Mouse (Mus musculus): ENCODE data around the gene Cav1. TPM values are rescaled to one million over a fixed set of nuclear protein-coding genes. Genes with fewer than 3 reads are reported as not detected.

The Cav1 gene
- total RNA-seq, 2 experiments from 2014 or later: 18.7 to 24.5 TPM

GRCm38 (mm10) chr6:17317944-17318343 lies 11.8 kb downstream of the Cav1 start:
- no peak for DNase-seq

GRCm38 (mm10) chr6:17321976-17322375 lies 15.8 kb downstream of the Cav1 start:
- no peak for DNase-seq

GRCm38 (mm10) chr6:17327216-17327615 lies 21.1 kb downstream of the Cav1 start:
- DNase-seq: no peak

GRCm38 (mm10) chr6:17329801-17330200 lies 23.7 kb downstream of the Cav1 start:
- no peak for DNase-seq

- no peak for DNase-seq
Measured at GRCm38 (mm10) chr6:17337724-17338123, 31.6 kb downstream of the Cav1 start.

GRCm38 (mm10) chr6:17340406-17340805 lies 34.3 kb downstream of the Cav1 start:
- no peak for DNase-seq

- DNase-seq: no peak
Measured at GRCm38 (mm10) chr6:17348011-17348410, 41.9 kb downstream of the Cav1 start.

- DNase-seq: no peak
Measured at GRCm38 (mm10) chr6:17350803-17351202, 44.7 kb downstream of the Cav1 start.

GRCm38 (mm10) chr6:17358896-17359690 lies 53.0 kb downstream of the Cav1 start:
- peak in 1 of 2 experiments; percentile 20 for DNase-seq

GRCm38 (mm10) chr6:17362771-17363170 lies 56.6 kb downstream of the Cav1 start:
- no peak for DNase-seq

- DNase-seq: no peak
Measured at GRCm38 (mm10) chr6:17363446-17364179, 57.5 kb downstream of the Cav1 start.

GRCm38 (mm10) chr6:17374326-17374725 lies 68.2 kb downstream of the Cav1 start:
- DNase-seq: no peak

- no peak for DNase-seq
Measured at GRCm38 (mm10) chr6:17377371-17377770, 71.2 kb downstream of the Cav1 start.

- no peak for DNase-seq
Measured at GRCm38 (mm10) chr6:17380102-17380501, 74.0 kb downstream of the Cav1 start.

- no peak for DNase-seq
Measured at GRCm38 (mm10) chr6:17381690-17382089, 75.6 kb downstream of the Cav1 start.

- no peak for DNase-seq
Measured at GRCm38 (mm10) chr6:17385531-17385930, 79.4 kb downstream of the Cav1 start.

- DNase-seq: no peak
Measured at GRCm38 (mm10) chr6:17387991-17388710, 82.0 kb downstream of the Cav1 start.

Other genes starting within 250 kb of the Cav1 start
- 1 to 10 TPM; 2.2 to 2.7 TPM for gene Tes, start 241.2 kb upstream of the Cav1 start, total RNA-seq (2021)
- 10 to 100 TPM; 19.9 to 23.3 TPM for gene Cav2, start 25.1 kb upstream of the Cav1 start, total RNA-seq (2021)
- 1 to 10 TPM; 3.3 to 3.6 TPM for gene Met, start 157.5 kb downstream of the Cav1 start, total RNA-seq (2021)

All from layer of hippocampus, postnatal 36 days (tissue).